Mouse (Mus musculus) heart, adult 11 months (tissue): ENCODE measurements around the gene Hsd17b6.
A peak's percentile ranks its signal among the peaks of the same experiment; 100 is the strongest.

Experiments used
- DNase-seq: peaks from one replicate; pipeline ENCODE4 v3.0.0; 2022

Gene Hsd17b6

GRCm38 (mm10) chr10:128007446-128007845 lies at the start of gene Hsd17b6:
TSS of gene Hsd17b6 (minus strand) at chr10:128007611.
- DNase-seq: peak; percentile 70

GRCm38 (mm10) chr10:128053001-128053400 lies 45.6 kb upstream of the Hsd17b6 start:
- peak; percentile 74 for DNase-seq

DNA sequence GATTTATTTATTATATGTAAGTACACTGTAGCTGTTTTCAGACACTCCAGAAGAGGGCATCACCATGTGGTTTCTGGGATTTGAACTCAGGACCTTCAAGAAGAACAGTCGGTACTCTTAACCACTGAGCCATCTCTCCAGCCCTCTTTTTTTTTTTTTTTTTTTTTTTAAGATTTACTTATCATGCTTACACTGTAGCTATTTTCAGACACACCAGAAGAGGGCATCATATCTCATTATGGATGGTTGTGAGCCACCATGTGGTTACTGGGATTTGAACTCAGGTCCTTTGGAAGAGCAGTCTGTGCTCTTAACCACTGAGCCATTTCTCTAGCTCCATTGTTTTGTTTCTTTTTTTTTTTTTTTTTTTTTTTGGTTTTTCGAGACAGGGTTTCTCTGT lies 44.7 kb upstream of the Hsd17b6 start:
- DNase-seq: peak; percentile 7

DNA sequence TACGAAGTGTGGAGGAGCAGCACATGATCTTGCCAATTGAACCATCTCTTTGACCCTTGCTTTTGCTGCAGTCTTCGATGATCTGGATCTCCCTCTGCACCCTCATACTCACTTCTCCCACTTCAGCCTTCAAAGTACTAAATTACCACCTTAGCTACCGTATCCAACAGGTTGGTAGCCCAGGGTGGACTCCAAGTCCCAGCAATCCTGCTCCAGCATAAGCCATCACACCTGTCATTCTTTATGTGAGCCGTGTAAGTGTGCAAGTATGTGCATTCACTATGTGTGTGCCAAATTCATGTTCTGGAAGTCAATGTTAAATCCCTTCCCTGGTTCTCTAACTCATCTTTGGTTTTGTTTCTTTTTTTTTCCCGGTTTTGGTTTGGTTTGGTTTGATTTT lies 44.2 kb upstream of the Hsd17b6 start:
- DNase-seq: peak; percentile 74

GRCm38 (mm10) chr10:128050355-128050754 lies 42.9 kb upstream of the Hsd17b6 start:
- DNase-seq: peak; percentile 8

- DNase-seq: no peak
Measured at GRCm38 (mm10) chr10:128049741-128050140, 42.3 kb upstream of the Hsd17b6 start.

- no peak for DNase-seq
Measured at GRCm38 (mm10) chr10:128048157-128048556, 40.7 kb upstream of the Hsd17b6 start.

DNA sequence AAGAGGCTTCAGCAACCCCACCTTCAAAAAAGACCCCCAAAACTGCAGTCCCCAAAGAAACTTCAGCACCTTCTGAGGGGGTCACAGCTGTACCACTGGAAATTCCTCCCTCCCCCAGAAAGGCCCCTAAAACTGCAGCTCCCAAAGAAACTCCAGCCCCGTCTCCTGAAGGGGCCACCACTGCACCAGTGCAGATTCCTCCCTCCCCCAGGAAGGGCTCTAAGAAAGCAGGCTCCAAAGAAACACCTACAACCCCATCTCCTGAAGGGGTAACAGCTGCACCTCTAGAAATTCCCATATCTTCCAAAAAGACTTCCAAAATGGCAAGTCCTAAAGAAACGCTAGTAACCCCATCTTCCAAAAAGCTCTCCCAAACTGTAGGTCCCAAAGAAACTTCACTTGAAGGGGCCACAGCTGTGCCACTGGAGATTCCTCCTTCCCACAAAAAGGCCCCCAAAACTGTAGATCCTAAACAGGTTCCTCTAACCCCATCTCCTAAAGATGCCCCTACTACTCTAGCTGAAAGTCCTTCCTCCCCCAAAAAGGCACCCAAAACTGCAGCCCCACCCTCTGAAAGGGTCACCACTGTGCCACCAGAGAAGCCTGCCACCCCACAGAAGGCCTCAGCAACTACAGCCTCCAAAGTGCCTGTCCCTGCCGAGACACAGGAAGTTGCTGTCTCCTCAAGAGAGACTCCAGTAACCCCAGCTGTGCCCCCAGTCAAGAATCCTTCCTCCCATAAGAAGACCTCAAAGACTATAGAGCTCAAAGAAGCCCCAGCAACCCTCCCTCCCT lies 35.8 kb upstream of the Hsd17b6 start:
- DNase-seq: peak; percentile 90

- DNase-seq: peak; percentile 63
Measured at GRCm38 (mm10) chr10:128042466-128042865, 35.1 kb upstream of the Hsd17b6 start.

- DNase-seq: peak; percentile 82
Measured at GRCm38 (mm10) chr10:128041636-128042035, 34.2 kb upstream of the Hsd17b6 start.

GRCm38 (mm10) chr10:128040293-128040692 lies 32.9 kb upstream of the Hsd17b6 start:
- peak; percentile 83 for DNase-seq

GRCm38 (mm10) chr10:128039858-128040257 lies 32.4 kb upstream of the Hsd17b6 start:
- DNase-seq: peak; percentile 79

- peak; percentile 94 for DNase-seq
Measured at GRCm38 (mm10) chr10:128039167-128039566, 31.8 kb upstream of the Hsd17b6 start.

DNA sequence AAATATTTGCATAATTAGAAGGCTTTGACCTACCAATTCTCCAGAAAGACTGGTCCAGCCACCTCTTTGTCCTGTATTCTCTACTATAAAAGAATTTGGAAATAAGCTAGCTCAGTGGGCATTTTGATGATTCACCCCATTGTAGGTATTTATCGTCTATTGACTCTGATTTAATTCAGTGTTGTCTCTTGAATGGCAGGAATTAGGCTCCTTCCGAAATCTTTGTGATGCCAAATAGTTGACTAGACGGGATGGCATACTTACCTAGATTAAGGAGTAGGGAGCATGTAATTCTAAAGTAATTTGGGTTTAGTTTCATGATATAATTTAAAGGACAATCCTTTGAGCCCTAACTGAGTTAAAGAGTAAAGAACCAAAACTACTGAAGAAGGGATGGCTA lies 30.5 kb upstream of the Hsd17b6 start:
- no peak for DNase-seq

DNA sequence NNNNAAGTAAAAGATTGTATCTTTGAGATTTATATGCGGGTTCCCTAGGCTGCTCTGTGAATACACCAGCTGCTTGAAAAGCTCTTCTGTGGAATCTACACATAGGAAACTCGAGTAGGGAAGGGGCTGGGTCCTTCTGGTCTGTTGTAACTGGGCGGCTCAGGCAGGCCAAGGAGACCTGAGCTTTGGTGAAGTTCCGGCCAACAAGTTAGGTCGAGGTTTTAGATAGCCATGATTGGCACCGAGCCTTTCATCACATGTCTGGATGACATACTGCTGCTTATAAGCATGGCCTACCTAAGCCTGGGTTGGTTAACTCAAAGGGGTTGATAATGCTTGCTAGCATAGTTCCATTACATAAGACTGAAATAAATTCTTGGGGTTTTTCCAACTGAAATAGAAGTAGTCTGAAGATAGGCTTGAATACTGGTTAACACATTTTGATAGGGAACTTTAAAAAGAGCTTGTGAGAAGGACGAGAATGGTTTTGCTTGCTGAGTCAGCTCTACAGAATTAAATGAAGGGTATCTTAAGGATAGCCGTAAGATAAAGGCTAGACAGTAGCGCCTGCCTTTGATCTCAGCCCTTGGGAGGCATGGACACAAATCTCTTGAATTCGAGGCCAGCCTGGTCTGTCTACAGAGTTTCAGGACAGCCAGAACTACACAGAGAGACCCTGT lies 29.5 kb upstream of the Hsd17b6 start:
- peak; percentile 98 for DNase-seq

DNA sequence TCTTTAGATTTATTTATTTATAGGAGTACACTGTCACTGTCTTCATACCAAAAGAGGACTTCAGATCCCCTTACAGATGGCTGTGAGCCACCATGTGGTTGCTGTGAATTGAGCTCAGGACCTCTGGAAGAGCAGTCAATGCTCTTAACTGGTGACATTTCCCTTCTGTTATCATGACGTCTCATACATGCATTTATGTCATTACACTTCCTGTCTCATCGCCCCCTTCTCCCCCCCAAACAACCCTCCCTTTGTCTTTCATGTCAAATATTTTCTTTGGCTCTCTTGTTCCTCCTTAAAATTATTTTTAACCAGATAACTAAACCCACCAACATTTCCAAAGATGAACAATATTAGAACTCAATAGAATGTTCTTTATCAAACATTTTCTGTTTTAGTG lies 23.4 kb upstream of the Hsd17b6 start:
- peak; percentile 50 for DNase-seq

DNA sequence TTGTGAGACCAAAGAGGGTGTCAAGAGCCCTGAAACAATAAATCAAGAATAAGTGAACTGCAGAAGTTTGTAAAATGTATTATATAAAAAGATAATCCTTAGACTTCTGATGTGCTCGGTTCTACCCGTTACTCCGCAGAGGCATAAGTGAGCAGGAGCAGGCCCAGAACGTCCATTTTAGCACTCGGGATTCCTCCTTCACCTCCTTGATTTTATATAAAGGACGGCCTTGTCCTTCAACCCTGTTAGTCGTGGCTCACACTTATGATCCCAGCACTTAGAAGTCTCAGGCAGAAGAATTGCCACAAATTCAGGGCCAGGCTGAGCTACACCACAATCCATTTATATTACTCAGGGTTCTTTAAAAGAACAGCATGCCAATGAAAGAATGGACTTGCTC lies 22.5 kb upstream of the Hsd17b6 start:
- DNase-seq: peak; percentile 55

GRCm38 (mm10) chr10:128023496-128023895 lies 16.1 kb upstream of the Hsd17b6 start:
- peak; percentile 83 for DNase-seq

DNA sequence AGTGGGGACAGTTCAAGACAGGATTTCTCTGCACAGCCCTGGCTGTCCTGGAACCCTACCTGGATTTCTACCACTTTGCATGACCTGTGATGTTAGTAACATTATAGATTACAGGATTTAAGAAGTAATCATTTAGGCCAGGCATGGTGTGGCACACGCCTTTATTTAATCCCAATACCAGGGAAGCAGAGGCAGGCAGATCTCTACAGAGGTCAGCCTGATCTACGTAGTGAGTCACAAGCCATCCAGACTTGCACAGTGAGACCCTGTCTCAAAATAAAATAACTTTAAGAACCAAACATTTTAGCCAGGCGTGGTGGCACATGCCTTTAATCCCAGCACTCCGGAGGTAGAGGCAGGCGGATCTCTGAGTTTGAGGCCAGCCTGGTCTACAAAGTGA lies 14.8 kb upstream of the Hsd17b6 start:
- DNase-seq: peak; percentile 73

DNA sequence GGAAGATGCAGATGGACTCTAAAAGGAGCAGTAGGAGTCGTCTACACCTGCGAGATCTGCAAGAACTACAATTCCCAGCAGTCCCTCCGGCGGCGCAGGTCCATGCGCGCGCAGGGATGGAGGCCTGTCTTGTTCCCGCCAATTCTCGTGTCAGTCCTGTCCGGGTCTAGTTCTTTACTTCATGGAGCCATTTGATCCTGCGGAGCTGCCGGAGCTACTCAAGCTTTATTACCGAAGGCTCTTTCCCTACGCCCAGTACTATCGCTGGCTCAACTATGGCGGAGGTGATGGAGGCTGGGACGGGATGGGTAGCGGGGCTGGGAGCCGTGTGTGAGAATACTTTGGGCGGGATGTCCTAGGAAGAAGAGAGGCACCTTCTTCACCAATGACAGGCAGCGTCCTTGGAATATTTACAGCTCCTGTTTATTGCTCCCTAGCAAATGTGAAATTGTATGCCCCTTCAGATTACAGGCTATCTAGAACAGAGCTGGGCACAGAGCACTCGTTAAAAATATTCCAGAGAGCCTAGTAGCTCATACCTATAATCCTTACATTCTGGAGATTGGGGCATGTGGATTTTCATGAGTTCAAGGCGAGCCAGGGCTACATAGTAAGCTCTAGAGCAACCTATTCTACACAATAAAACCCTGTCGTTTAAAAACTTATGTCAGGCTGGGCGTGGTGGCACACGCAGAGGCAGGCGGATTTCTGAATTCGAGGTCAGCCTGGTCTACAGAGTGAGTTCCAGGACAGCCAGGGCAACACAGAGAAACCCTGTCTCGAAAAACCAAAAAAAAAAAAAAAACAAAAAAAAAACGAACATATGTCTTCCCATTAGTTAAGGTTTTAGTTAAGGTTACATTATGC lies 7.9 kb upstream of the Hsd17b6 start, which contains the start of gene Prim1:
TSS of gene Prim1 (plus strand) at position 101 of the 867 bp plus-strand sequence.
- peak; percentile 98 for DNase-seq

DNA sequence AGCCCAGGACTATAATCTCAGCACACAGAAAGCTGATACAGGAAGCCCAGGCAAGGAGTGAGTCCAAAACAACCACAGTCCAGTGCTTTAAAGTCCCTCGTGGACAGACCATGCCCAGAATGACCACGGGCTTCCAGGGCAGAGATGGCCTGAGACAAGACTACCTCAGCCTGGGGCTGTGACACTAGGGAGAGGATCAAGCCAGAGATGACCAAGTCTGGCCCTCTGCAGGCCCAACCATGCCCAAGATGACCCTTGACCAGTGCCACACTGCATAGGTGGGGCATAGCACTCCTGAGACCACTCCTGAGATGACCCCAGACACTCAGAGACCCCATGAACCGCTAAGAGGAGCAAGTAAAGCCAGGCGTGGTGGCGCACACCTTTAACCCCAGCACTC lies 2.3 kb upstream of the Hsd17b6 start:
- peak; percentile 86 for DNase-seq

DNA sequence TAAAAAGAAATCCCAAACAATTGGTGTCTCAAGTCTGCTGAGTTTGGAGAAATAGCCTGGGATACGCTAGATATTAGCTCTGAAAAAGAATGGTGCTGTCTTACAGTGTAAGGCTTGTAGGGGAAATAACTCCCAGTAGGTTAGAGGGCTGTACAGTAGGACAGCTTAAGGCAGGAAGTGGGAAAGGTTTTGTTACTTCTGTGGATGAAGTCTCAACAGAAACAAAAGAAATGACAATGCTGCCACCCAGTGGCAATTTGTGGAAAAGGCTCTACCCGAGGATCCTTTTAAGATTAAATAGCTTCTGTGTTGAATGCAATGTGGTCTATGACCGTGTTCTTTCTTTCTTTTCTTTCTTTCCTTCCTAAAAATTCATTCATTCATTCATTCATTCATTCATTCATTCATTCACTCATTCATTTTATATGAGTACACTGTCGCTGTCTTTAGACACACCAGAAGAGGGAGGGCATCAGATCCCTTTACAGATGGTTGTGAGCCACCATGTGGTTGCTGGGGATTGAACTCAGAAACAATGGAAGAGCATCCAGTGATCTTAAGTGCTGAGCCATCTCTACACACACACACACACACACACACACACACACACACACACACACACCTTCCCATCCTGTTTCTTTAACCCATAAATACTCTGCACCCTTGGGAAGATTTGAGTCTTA lies 937 bp upstream of the Hsd17b6 start:
- peak; percentile 87 for DNase-seq

DNA sequence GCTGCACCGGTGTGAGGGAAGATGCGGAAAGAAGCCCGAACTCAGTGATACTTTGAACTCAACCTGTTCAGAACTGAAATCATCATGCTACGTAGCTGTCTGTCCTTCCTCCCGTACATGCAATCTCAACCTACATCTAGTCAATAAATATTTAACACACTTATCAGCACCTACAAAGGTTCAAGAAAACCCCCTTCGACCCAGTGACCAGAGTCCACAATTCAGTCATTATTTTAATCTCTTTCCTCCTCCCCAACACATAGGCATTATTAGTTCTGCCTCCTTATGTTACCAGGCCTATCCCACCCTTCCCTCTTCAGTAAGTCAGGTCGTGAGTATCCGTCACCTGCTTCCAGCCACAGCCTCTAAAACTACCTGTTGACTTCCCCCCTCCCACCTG lies 1.9 kb downstream of the Hsd17b6 start:
- DNase-seq: no peak
